14 mouse cellular contexts compared by ENCODE assay signal in the genomic region with DNA sequence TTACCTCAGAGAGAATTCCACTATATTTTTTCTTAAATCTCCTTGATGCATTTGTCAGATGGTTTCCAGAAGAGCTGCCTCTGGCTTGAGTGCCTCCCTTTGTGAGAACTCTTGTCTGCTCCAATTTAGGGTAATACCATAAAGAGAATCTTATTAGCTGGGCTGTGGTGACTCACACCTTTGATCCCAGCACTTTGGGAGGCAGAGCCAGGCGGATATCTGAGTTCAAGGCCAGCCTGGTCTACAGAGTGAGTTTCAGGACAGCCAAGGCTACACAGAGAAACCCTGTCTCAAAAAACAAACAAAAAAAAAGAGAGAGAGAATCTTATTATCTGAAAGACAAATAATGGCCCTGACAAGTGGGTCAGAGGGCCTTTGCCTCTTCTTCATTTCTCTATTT.
"Had no signal": no experiment of that assay in that cellular context is flagged by ENCODE, and none has a peak within 500 bp of the region (broad histone marks: within the 10 kb centered on the region; RNA-seq: fewer than 3 reads in every experiment).

No protein-coding gene starts in this region.

- ATAC-seq: lung, postnatal 0 days; midbrain, embryonic 15.5 days had no signal

- H3K9me3 ChIP-seq: limb, embryonic 12.5 days; midbrain, embryonic 15.5 days; neural tube, embryonic 13.5 days had no signal

- H3K4me3 ChIP-seq: limb, embryonic 12.5 days; midbrain, embryonic 15.5 days; neural tube, embryonic 13.5 days had no signal

- H3K4me1 ChIP-seq: midbrain, embryonic 15.5 days had no signal

- H3K27ac ChIP-seq: liver, embryonic 14.5 days; midbrain, embryonic 15.5 days; stomach, postnatal 0 days had no signal

- DNase-seq: kidney, adult 9 months; kidney, postnatal 36 days; layer of hippocampus, adult 9-11 months; layer of hippocampus, postnatal 36 days; lung, adult 18-20 months; lung, postnatal 36 days; right cerebral cortex, postnatal 25 days; thymus, postnatal 4 days had no signal

- H3K9ac ChIP-seq: limb, embryonic 12.5 days; liver, embryonic 14.5 days; midbrain, embryonic 15.5 days; neural tube, embryonic 13.5 days had no signal

- H3K27me3 ChIP-seq: limb, embryonic 12.5 days; midbrain, embryonic 15.5 days; neural tube, embryonic 13.5 days had no signal

- H3K4me2 ChIP-seq: limb, embryonic 12.5 days; midbrain, embryonic 15.5 days; neural tube, embryonic 13.5 days had no signal

- H3K36me3 ChIP-seq: limb, embryonic 12.5 days; midbrain, embryonic 15.5 days; neural tube, embryonic 13.5 days had no signal
